Mouse (Mus musculus) heart, embryonic 10.5 days (tissue): ENCODE data around the gene Arhgap1. TPM values are rescaled to one million over a fixed set of nuclear protein-coding genes. Genes with fewer than 3 reads are reported as not detected.
A peak's percentile ranks its signal among the peaks of the same experiment; 100 is the strongest.
"Not testable (repeated sequence)": the region's sequence is repeated elsewhere in the genome, so short reads cannot be mapped to it uniquely, and the experiment has no call there.

Experiments used
- DNase-seq: peaks from one replicate; pipeline ENCODE4 v3.0.0-alpha.2; 2017; ENCODE audit warnings: low spot score
- H3K27ac ChIP-seq: fragments of 300-500 bp; sonication (generic); 2 replicates; pipeline ENCODE4 v1.5.1; 2016; ENCODE audit warnings: mild to moderate bottlenecking
- H3K27me3 ChIP-seq: fragments of 300-500 bp; sonication (generic); 2 replicates; pipeline ENCODE4 v1.6.1; 2016; ENCODE audit warnings: mild to moderate bottlenecking; ENCODE audit not compliant: poor library complexity, insufficient read depth, severe bottlenecking
- H3K36me3 ChIP-seq: fragments of 300-500 bp; sonication (generic); 2 replicates; pipeline ENCODE4 v1.6.1; 2016; ENCODE audit warnings: mild to moderate bottlenecking, moderate library complexity
- H3K4me1 ChIP-seq: fragments of 300-500 bp; sonication (generic); 2 replicates; pipeline ENCODE4 v1.6.1; 2016; ENCODE audit warnings: mild to moderate bottlenecking
- H3K4me3 ChIP-seq: fragments of 300-500 bp; sonication (generic); 2 replicates; pipeline ENCODE4 v1.5.1; 2016; ENCODE audit warnings: mild to moderate bottlenecking, moderate library complexity
- H3K9me3 ChIP-seq: fragments of 300-500 bp; sonication (generic); 2 replicates; pipeline ENCODE4 v1.6.1; 2016; ENCODE audit warnings: mild to moderate bottlenecking, moderate library complexity
- WGBS: fragments of 180-500 bp; shearing (Covaris S2); methylation state at CpG from one replicate; pipeline ENCODE4 v1.1.7; 2016; 5-methylcytosine and 5-hydroxymethylcytosine counted together
- polyA plus RNA-seq: library from polyadenylated mRNA; unstranded; fragments of >200 nt; fragmentation: Nextera tagmentation; extraction: Ambion mirVana; gene quantifications from 2 replicates; pipeline ENCODE4 v1.2.1, GENCODE M21; 2016

Gene Arhgap1
- 212 and 229 TPM in 2 replicates for polyA plus RNA-seq

- Histone ChIP-seq H3K36me3 (peaks cover 56% of the 10 kb centered on the region), H3K27ac (peak within 1 kb of the TSS; percentile 93), H3K4me3 (peak within 1 kb of the TSS; percentile 95), H3K4me1 (peaks cover 54% of the 10 kb centered on the region), H3K27me3 (no peaks in the 10 kb centered on the region), H3K9me3 (no peaks in the 10 kb centered on the region)
- DNase-seq: peak; percentile 99
- WGBS: under 1% methylated on average over 44 of the region's 44 CpGs
These were observed at the start of gene Arhgap1, which contains the start of gene Zfp408 for GRCm38 (mm10) chr2:91649553-91650359. TSS of gene Arhgap1 (plus strand) at chr2:91649860. TSS of gene Zfp408 (minus strand) at chr2:91649791.

GRCm38 (mm10) chr2:91600475-91600874 is 49.2 kb upstream of the Arhgap1 start:
- Histone ChIP-seq H3K9me3 (no peaks in the 10 kb centered on the region), H3K27me3 (no peaks in the 10 kb centered on the region), H3K4me3 (no peak overlapping the region), H3K4me1 (no peaks in the 10 kb centered on the region), H3K27ac (no peak overlapping the region), H3K36me3 (peaks cover 93% of the 10 kb centered on the region)
- 94% methylated on average over 4 of the region's 4 CpGs for WGBS
- no peak for DNase-seq

DNA sequence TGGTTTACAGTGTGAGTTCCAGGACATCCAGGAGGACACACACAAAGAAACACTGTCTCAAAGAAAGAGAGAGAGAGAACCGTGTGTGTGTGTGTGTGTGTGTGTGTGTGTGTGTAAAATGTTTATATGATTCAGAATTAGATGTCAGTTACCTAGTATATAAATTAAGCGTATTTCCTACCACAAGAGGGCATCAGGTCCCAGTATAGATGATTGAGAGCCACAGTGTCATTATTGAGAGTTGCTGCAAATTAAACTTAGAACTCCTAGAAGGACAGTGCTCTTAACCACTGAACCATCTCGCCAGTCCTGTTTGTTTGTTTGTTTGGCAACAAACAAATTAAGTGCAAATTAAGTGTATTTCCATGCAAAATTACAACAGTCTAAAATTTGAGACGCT is 47.3 kb upstream of the Arhgap1 start:
- Histone ChIP-seq H3K9me3 (no peaks in the 10 kb centered on the region), H3K4me3 (no peak overlapping the region), H3K36me3 (peaks cover 89% of the 10 kb centered on the region), H3K4me1 (no peaks in the 10 kb centered on the region), H3K27ac (no peak overlapping the region), H3K27me3 (no peaks in the 10 kb centered on the region)
- DNase-seq: no peak
- WGBS: 88% methylated on average over 4 of the region's 4 CpGs

DNA sequence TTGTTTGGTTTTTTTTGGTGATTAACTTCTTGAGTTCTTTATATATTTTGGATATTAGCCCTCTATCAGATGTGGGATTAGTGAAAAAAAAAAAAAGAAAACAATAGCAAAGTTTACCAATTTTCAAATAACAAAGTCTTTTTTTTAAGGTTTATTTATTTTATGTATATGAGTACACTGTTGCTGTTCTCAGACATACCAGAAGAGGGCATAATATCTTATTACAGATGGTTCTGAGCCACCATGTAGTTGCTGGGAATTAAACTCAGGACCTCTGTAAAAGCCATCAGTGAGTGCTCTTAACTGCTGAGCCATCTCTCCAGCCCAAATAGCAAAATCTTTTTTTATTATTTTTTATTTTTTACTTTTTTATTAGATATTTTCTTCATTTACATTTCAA is 40.3 kb upstream of the Arhgap1 start:
- not testable (repeated sequence) for DNase-seq, H3K27me3 ChIP-seq, H3K4me1 ChIP-seq, H3K27ac ChIP-seq, H3K4me3 ChIP-seq, H3K9me3 ChIP-seq
- H3K36me3 ChIP-seq: peaks cover 76% of the 10 kb centered on the region

GRCm38 (mm10) chr2:91622356-91622755 is 27.3 kb upstream of the Arhgap1 start:
- 89% methylated on average over 5 of the region's 5 CpGs for WGBS
- Histone ChIP-seq H3K4me3 (no peak overlapping the region), H3K27ac (no peak overlapping the region), H3K9me3 (no peaks in the 10 kb centered on the region), H3K36me3 (peaks cover 62% of the 10 kb centered on the region), H3K4me1 (no peaks in the 10 kb centered on the region), H3K27me3 (no peaks in the 10 kb centered on the region)
- peak; percentile 71 for DNase-seq

- not testable (repeated sequence) for H3K4me3 ChIP-seq, H3K27me3 ChIP-seq, H3K27ac ChIP-seq, H3K4me1 ChIP-seq, H3K9me3 ChIP-seq
- peak; percentile 45 for DNase-seq
- peaks cover 52% of the 10 kb centered on the region for H3K36me3 ChIP-seq
- 87% methylated on average over 7 of the region's 7 CpGs for WGBS
These were observed 26.3 kb upstream of the Arhgap1 start for GRCm38 (mm10) chr2:91623366-91623765.

GRCm38 (mm10) chr2:91627486-91627885 is 22.2 kb upstream of the Arhgap1 start:
- Histone ChIP-seq H3K4me3 (no peak overlapping the region), H3K27ac (no peak overlapping the region), H3K36me3 (peaks cover 14% of the 10 kb centered on the region), H3K9me3 (no peaks in the 10 kb centered on the region), H3K27me3 (no peaks in the 10 kb centered on the region), H3K4me1 (0 out of 2 replicates have a peak, but pooled peaks cover 5% of the 10 kb centered on the region)
- 70% methylated on average over 5 of the region's 5 CpGs for WGBS
- peak; percentile 69 for DNase-seq

DNA sequence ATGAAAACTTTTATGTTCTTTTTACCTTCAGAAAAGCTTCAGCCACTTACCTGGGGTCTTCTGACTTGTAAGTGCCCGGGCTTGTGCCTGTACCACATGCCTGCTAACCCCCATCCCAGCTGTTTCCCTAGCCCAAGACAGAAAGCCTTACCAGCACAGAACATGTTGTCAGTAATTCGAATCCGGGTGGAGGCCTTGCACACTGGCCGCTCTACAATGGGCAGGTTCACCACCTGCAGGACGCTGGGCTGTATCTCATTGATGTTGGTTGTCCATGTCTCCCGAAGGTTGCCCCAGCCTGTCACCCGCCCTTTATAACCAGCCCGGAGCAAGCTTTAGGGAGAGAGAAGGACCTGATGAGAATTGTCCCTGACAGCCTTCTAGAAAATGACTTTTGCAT is 21.5 kb upstream of the Arhgap1 start:
- peaks cover 9% of the 10 kb centered on the region for H3K36me3 ChIP-seq
- 0 out of 2 replicates have a peak, but pooled peaks cover 5% of the 10 kb centered on the region for H3K4me1 ChIP-seq
- H3K9me3 ChIP-seq: no peaks in the 10 kb centered on the region
- H3K27ac ChIP-seq: no peak overlapping the region
- H3K4me3 ChIP-seq: no peak overlapping the region
- WGBS: 90% methylated on average over 8 of the region's 8 CpGs
- peak; percentile 65 for DNase-seq
- no peaks in the 10 kb centered on the region for H3K27me3 ChIP-seq

GRCm38 (mm10) chr2:91629682-91630081 is 20.0 kb upstream of the Arhgap1 start:
- Histone ChIP-seq H3K27me3 (no peaks in the 10 kb centered on the region), H3K36me3 (no peaks in the 10 kb centered on the region; the same call in 1 of the 2 replicates), H3K9me3 (no peaks in the 10 kb centered on the region), H3K27ac (no peak overlapping the region), H3K4me3 (no peak overlapping the region), H3K4me1 (peaks cover 8% of the 10 kb centered on the region; the same call in 1 of the 2 replicates)
- 81% methylated on average over 18 of the region's 18 CpGs for WGBS
- DNase-seq: no peak

- no peak for DNase-seq
- no peak overlapping the region for H3K4me3 ChIP-seq
- peaks cover 10% of the 10 kb centered on the region for H3K4me1 ChIP-seq
- no peaks in the 10 kb centered on the region for H3K36me3 ChIP-seq
- H3K9me3 ChIP-seq: no peaks in the 10 kb centered on the region
- H3K27ac ChIP-seq: no peak overlapping the region
- no peaks in the 10 kb centered on the region for H3K27me3 ChIP-seq
- WGBS: 86% methylated on average over 12 of the region's 12 CpGs
These were observed 19.3 kb upstream of the Arhgap1 start for GRCm38 (mm10) chr2:91630384-91630783.

DNA sequence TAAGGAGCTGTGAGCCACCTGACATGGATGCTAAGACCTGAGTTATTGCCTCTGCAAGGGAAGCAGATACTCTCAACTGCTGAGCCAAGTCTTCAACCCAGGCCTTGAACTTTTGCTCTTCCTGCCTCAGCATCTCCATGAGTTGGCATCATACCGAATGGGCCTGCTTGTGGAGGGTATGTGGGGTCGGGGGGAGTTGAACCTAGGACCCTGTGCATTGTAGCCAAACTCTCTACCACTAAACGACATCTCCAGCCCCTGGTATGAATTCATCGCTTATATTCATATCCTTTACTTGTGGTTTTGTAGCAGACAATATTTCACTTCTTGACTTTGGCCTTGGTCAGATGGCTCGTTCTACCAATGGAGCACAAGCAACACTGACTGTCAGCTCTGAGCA is 17.8 kb upstream of the Arhgap1 start:
- DNase-seq: no peak
- no peak overlapping the region for H3K4me3 ChIP-seq
- no peaks in the 10 kb centered on the region for H3K36me3 ChIP-seq
- no peaks in the 10 kb centered on the region for H3K9me3 ChIP-seq
- no peaks in the 10 kb centered on the region for H3K27me3 ChIP-seq
- H3K27ac ChIP-seq: no peak overlapping the region
- 85% methylated on average over 5 of the region's 5 CpGs for WGBS
- H3K4me1 ChIP-seq: peaks cover 19% of the 10 kb centered on the region

GRCm38 (mm10) chr2:91632316-91632715 is 17.3 kb upstream of the Arhgap1 start:
- no peak overlapping the region for H3K4me3 ChIP-seq
- no peak overlapping the region for H3K27ac ChIP-seq
- H3K4me1 ChIP-seq: peaks cover 19% of the 10 kb centered on the region
- no peaks in the 10 kb centered on the region for H3K9me3 ChIP-seq
- no peaks in the 10 kb centered on the region for H3K27me3 ChIP-seq
- 88% methylated on average over 5 of the region's 5 CpGs for WGBS
- no peaks in the 10 kb centered on the region for H3K36me3 ChIP-seq
- DNase-seq: no peak

DNA sequence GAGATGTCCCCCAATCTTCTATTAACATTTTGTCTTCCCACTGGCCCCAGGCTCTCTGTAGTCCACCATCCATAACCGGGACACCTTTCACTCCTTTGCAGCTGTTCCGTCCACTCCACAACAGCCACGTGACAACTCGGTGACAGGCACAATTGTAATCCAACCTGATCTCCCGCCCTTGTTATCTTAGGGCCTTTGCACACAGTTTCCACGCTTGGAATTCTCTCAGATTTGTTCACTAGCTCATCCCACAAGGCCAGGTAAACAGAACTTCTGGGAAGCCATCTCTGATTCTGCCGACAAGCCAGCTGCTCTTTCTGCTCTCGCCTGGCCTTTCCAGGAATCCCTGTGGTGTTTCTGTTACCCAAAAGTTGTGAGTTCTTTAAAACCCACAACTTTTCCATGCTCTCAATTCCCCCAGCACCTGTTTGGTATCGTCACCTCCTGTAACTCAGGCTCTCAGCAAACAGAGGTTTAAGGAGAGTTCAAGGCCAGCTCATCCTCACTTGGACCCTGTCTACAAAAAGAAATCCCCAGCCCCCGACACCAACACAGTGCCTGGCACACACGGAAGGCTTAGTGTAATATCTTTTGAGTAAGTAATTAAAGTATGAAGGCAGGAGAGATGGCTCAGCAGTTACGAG is 16.2 kb upstream of the Arhgap1 start:
- Histone ChIP-seq H3K36me3 (no peaks in the 10 kb centered on the region), H3K4me3 (no peak overlapping the region), H3K27ac (no peak overlapping the region), H3K4me1 (peaks cover 19% of the 10 kb centered on the region), H3K9me3 (no peaks in the 10 kb centered on the region), H3K27me3 (no peaks in the 10 kb centered on the region)
- 68% methylated on average over 12 of the region's 12 CpGs for WGBS
- no peak for DNase-seq
